Mouse (Mus musculus): ENCODE data around the gene St3gal2. TPM values are rescaled to one million over a fixed set of nuclear protein-coding genes. Genes with fewer than 3 reads are reported as not detected.
"Not testable (repeated sequence)": the region's sequence is repeated elsewhere in the genome, so short reads cannot be mapped to it uniquely, and the experiment has no call there.

The St3gal2 gene
- polyA plus RNA-seq, 1 experiment from 2014 or later, result 10.4 TPM

DNA sequence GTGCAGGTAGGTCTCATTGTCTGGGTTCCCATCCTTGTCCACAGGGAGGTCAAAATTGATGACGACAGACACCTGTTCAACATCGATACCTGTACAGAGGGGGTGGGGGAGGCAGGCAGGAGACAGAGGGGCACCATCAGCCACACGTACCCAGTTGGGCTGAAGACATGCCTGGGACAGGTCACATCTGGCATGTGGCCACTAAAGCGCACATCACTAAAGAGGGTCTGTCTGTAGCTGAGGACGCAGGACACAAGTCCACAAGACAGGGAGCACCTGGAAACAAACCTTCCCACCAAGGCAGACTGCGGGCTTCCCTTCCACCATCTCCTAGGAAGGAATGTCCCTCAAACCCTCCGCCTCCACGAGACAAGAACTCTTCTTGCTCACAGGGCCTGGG, 56.8 kb downstream of the St3gal2 start:
- ATAC-seq (ENCODE audit: insufficient number of reproducible peaks, insufficient read depth, low FRiP score, low read depth); H3K4me2 ChIP-seq (ENCODE audit: low read length); H3K9me3 ChIP-seq (ENCODE audit: control insufficient read depth, low read length); H3K27me3 ChIP-seq (ENCODE audit: control insufficient read depth, insufficient read depth, low read length); H3K4me1 ChIP-seq (ENCODE audit: control insufficient read depth in 2 of 2, insufficient read depth in 2 of 2, low read length in 2 of 2); H3K9ac ChIP-seq (ENCODE audit: low read length); H3K4me3 ChIP-seq (ENCODE audit: control insufficient read depth in 1 of 2, insufficient read depth in 1 of 2, low read depth in 1 of 2, low read length in 2 of 2); H3K27ac ChIP-seq (replicated peaks in 1 of 2; ENCODE audit: control insufficient read depth in 1 of 2, insufficient read depth in 1 of 2, low read depth in 2 of 2, low read length in 2 of 2): not testable (repeated sequence)
- H3K36me3 ChIP-seq (ENCODE audit: control insufficient read depth, insufficient read depth, low read length), result peaks cover 71% of the 10 kb centered on the region
- 94% methylated on average over 8 of the region's 8 CpGs for WGBS

DNA sequence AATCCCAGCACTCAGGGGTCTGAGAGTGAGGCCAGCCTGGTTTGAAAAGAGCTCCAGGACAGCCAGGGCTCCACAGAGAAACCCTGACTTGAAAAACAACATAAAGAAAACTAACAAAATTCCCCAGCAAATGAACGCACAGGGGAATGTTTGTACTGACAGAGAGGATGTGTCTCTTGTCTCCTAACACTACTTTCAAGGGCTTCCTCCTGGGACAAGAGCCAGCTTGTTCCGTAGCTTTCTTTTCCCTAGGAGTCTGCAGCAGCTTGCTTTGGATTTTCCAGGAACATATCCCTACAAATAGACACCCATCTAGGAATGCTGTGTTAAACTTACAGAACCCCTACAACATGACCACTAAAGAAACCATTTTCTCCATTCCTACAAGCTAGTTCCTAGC, 58.3 kb downstream of the St3gal2 start:
- peaks cover 76% of the 10 kb centered on the region for H3K36me3 ChIP-seq (ENCODE audit: control insufficient read depth, insufficient read depth, low read length)
- WGBS, result 58% methylated on average over 2 of the region's 2 CpGs
- not testable (repeated sequence) for ATAC-seq (ENCODE audit: insufficient number of reproducible peaks, insufficient read depth, low FRiP score, low read depth); H3K27me3 ChIP-seq (ENCODE audit: control insufficient read depth, insufficient read depth, low read length); H3K9ac ChIP-seq (ENCODE audit: low read length); H3K4me2 ChIP-seq (ENCODE audit: low read length); H3K27ac ChIP-seq (replicated peaks in 1 of 2; ENCODE audit: control insufficient read depth in 1 of 2, insufficient read depth in 1 of 2, low read depth in 2 of 2, low read length in 2 of 2); H3K4me1 ChIP-seq (ENCODE audit: control insufficient read depth in 2 of 2, insufficient read depth in 2 of 2, low read length in 2 of 2); H3K4me3 ChIP-seq (ENCODE audit: control insufficient read depth in 1 of 2, insufficient read depth in 1 of 2, low read depth in 1 of 2, low read length in 2 of 2); H3K9me3 ChIP-seq (ENCODE audit: control insufficient read depth, low read length)

DNA sequence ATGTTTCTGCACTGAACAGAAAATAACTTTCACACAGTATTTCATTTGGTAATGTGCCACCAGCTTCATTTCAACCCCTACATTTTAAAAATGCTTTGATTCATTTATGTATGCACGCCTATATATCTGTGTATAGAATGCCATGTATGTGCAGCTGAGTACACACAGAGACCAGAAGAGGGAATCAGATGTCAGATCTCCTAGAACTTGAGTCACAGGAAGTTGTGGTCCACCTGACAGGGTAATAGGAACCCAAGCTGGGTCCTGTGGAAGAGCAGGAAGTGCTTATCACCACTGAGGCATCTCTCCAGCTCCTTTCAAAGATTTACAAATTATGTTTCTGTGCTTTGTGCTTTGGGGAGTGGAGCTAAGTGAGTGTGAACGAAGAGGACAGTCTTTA, 61.6 kb downstream of the St3gal2 start:
- peaks cover 78% of the 10 kb centered on the region for H3K36me3 ChIP-seq (ENCODE audit: control insufficient read depth, insufficient read depth, low read length)
- no peaks in the 10 kb centered on the region for H3K9me3 ChIP-seq (ENCODE audit: control insufficient read depth, low read length)
- no peak overlapping the region for H3K4me2 ChIP-seq (ENCODE audit: low read length)
- ATAC-seq (ENCODE audit: insufficient number of reproducible peaks, insufficient read depth, low FRiP score, low read depth), result no peak
- H3K9ac ChIP-seq (ENCODE audit: low read length), result no peak overlapping the region
- WGBS, result 86% methylated on average over 2 of the region's 2 CpGs
- no peak overlapping the region for H3K4me3 ChIP-seq (ENCODE audit: control insufficient read depth in 1 of 2, insufficient read depth in 1 of 2, low read depth in 1 of 2, low read length in 2 of 2)
- no peaks in the 10 kb centered on the region for H3K27me3 ChIP-seq (ENCODE audit: control insufficient read depth, insufficient read depth, low read length)
- no peak overlapping the region for H3K27ac ChIP-seq (replicated peaks in 1 of 2; ENCODE audit: control insufficient read depth in 1 of 2, insufficient read depth in 1 of 2, low read depth in 2 of 2, low read length in 2 of 2)
- no peaks in the 10 kb centered on the region for H3K4me1 ChIP-seq (ENCODE audit: control insufficient read depth in 2 of 2, insufficient read depth in 2 of 2, low read length in 2 of 2)

DNA sequence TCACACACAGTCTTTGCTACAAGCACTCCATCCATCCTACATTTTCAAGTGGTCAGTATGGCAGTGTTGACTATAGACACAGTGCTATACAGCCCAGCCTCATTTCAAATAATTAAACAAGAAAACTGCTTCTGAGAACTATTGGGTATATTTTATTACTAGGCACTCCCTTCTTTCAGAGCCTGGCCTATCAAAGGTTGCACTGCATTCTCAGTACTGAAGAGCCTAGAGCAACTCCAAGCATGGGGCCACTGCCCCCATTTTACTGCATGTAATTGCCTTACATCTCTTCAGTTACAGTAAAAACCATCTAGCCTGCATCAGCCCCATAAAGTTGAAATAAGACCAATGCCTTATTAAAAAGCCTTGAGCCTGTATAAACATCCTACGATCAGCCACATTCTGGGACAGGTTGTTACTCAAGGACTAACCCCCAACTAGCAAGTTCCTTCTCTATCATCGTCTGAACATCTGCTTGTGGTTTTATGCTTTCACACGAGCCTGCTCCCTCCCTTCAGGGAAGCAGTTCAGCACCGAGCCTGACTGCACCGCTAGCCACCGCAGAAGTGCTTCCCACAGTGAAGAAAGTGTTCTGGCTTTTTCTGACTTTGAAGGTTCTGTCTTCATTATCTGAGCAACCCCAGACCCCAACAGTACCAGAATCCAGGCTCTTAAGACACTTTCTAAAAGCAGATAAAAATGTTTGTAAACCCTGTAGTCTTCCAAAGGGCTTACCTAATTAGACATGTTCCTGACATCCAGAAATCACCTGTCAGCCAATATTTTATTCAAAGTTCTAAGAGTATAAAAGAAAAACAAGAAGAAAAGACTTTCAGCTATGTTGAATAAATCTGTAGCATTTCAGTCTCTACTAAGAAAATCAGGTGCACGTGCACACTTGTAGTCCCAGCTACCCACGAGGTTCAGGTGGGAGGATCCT, 68.4 kb downstream of the St3gal2 start:
- WGBS, result 79% methylated on average over 8 of the region's 8 CpGs
- Histone ChIP-seq H3K4me3 (ENCODE audit: control insufficient read depth in 1 of 2, insufficient read depth in 1 of 2, low read depth in 1 of 2, low read length in 2 of 2) (no peak overlapping the region), H3K9ac (ENCODE audit: low read length) (no peak overlapping the region), H3K36me3 (ENCODE audit: control insufficient read depth, insufficient read depth, low read length) (peaks cover 95% of the 10 kb centered on the region), H3K27me3 (ENCODE audit: control insufficient read depth, insufficient read depth, low read length) (no peaks in the 10 kb centered on the region), H3K4me1 (ENCODE audit: control insufficient read depth in 2 of 2, insufficient read depth in 2 of 2, low read length in 2 of 2) (no peaks in the 10 kb centered on the region), H3K27ac (replicated peaks in 1 of 2; ENCODE audit: control insufficient read depth in 1 of 2, insufficient read depth in 1 of 2, low read depth in 2 of 2, low read length in 2 of 2) (no peak overlapping the region), H3K9me3 (ENCODE audit: control insufficient read depth, low read length) (no peaks in the 10 kb centered on the region), H3K4me2 (ENCODE audit: low read length) (no peak overlapping the region)
- no peak for ATAC-seq (ENCODE audit: insufficient number of reproducible peaks, insufficient read depth, low FRiP score, low read depth)

DNA sequence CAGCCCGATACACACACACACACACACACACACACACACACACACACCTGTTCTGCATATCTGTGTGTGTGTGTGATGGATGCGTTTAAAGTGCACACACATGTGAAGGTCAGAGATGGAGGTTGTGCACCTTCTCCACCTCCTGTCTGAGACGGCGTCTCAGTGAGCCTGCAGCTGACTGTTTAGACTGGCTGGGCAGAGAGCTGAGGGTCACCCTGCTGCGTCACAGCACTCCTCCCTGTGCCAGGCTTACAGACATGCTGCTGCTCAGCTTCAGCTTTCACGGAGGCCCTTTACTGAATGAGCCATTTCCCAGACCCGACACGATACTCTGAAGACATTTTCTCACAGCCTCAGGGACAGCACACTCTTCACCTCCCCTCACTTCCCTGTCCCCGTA, 70.3 kb downstream of the St3gal2 start:
- 80% methylated on average over 9 of the region's 9 CpGs for WGBS
- H3K36me3 ChIP-seq (ENCODE audit: control insufficient read depth, insufficient read depth, low read length), result peaks cover 87% of the 10 kb centered on the region
- no peak for ATAC-seq (ENCODE audit: insufficient number of reproducible peaks, insufficient read depth, low FRiP score, low read depth)
- H3K4me2 ChIP-seq (ENCODE audit: low read length), result no peak overlapping the region
- H3K9ac ChIP-seq (ENCODE audit: low read length), result no peak overlapping the region
- no peaks in the 10 kb centered on the region for H3K9me3 ChIP-seq (ENCODE audit: control insufficient read depth, low read length)
- no peak overlapping the region for H3K4me3 ChIP-seq (ENCODE audit: control insufficient read depth in 1 of 2, insufficient read depth in 1 of 2, low read depth in 1 of 2, low read length in 2 of 2)
- no peak overlapping the region for H3K27ac ChIP-seq (replicated peaks in 1 of 2; ENCODE audit: control insufficient read depth in 1 of 2, insufficient read depth in 1 of 2, low read depth in 2 of 2, low read length in 2 of 2)
- no peaks in the 10 kb centered on the region for H3K27me3 ChIP-seq (ENCODE audit: control insufficient read depth, insufficient read depth, low read length)
- no peaks in the 10 kb centered on the region for H3K4me1 ChIP-seq (ENCODE audit: control insufficient read depth in 2 of 2, insufficient read depth in 2 of 2, low read length in 2 of 2)

DNA sequence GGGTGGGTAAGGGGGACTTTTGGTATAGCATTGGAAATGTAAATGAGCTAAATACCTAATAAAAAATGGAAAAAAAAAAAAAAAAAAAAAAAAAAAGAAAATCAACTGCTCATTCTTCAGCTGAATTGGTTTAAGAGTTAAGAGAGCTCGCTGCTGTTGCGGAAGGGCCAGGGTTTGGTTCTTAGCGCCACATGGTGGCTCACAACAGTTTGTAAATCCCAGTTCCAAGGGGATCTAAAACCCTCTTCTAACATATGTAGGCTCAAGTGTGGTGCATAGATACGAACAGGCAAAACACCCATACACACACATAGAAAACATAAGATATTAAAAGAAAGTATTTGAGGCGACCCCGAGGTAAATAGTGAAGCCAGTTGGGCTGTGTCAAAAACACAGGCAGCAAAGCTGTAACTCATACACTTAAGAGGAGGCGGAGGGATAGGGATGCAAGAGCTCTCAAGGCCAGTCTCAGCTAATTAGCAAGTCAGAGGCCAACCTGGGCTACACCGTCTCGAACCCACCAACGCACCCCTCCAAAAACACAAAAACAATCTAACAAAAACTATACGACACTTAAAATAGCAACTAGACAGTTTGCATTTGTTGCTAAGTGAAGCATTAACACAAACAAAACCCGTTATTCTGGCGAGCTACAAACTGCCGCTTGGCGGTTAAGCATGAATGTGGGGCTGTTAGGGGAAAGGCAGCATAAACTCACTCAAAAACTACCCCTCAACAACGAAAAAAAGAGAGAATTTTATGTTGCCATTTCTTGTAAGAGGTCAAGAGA, 77.1 kb downstream of the St3gal2 start:
- Histone ChIP-seq H3K27me3 (ENCODE audit: control insufficient read depth, insufficient read depth, low read length) (no peaks in the 10 kb centered on the region), H3K9ac (ENCODE audit: low read length) (peak overlapping the region; percentile 88), H3K4me1 (ENCODE audit: control insufficient read depth in 2 of 2, insufficient read depth in 2 of 2, low read length in 2 of 2) (peaks cover 0 to 12% of the 10 kb centered on the region in 2 experiments; a peak in 2 of 4 replicates), H3K27ac (replicated peaks in 1 of 2; ENCODE audit: control insufficient read depth in 1 of 2, insufficient read depth in 1 of 2, low read depth in 2 of 2, low read length in 2 of 2) (peak overlapping the region; percentile 80 to 88; a peak in 3 of 4 replicates), H3K36me3 (ENCODE audit: control insufficient read depth, insufficient read depth, low read length) (peaks cover 25% of the 10 kb centered on the region), H3K9me3 (ENCODE audit: control insufficient read depth, low read length) (no peaks in the 10 kb centered on the region), H3K4me2 (ENCODE audit: low read length) (peak overlapping the region; percentile 78), H3K4me3 (ENCODE audit: control insufficient read depth in 1 of 2, insufficient read depth in 1 of 2, low read depth in 1 of 2, low read length in 2 of 2) (peak overlapping the region; percentile 83 to 87)
- ATAC-seq (ENCODE audit: insufficient number of reproducible peaks, insufficient read depth, low FRiP score, low read depth), result no peak
- WGBS, result 33% methylated on average over 16 of the region's 16 CpGs

DNA sequence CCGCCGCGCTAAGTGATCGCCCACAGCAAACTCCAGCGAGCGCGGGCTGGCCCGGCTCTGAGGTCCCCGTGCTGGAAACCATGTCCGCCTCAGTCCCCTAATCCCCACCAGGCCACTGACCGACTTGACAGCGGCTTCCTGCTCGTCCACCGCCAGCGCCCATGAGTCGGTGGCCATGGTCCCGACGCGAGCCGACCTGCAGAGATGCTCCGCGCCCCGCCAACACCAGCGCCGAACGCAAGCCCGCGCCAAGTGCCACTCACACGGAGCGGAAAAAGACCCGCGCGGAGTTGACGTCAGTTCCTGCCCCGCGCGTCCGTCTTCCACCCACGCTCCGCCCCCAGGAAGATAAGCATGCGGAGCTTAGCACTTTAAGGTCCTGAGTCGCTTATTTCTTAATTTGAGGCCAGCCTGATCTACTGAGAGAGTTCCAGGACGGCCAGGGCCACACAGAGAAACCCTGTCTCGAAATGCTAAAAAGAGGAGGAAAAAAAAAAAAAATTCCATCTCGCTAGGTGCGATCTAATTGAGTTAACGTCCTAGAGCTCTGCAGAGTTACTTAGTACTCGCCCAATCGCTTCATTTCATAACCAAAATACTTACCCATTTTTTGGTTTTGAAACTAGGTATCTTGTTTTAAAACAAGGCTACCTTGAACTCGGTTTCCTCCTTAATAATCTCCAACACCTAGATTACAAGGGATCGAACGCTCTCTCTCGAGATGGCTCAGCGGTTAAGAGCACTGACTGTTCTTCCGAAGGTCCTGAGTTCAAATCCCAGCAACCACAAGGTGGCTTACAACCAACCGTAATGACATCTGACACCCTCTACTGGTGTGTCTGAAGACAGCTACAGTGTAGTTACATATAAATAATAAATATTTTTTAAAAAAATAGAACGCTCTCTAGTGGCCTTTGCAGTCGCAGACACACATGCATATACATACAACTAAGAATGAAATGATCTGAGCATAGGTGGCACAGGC, 78.1 kb downstream of the St3gal2 start, which contains the start of gene Ddx19a:
TSS of gene Ddx19a (minus strand) at position 254 of the 985 bp plus-strand sequence.
- no peaks in the 10 kb centered on the region for H3K9me3 ChIP-seq (ENCODE audit: control insufficient read depth, low read length)
- peak; percentile 82 for ATAC-seq (ENCODE audit: insufficient number of reproducible peaks, insufficient read depth, low FRiP score, low read depth)
- no peaks in the 10 kb centered on the region for H3K27me3 ChIP-seq (ENCODE audit: control insufficient read depth, insufficient read depth, low read length)

More for the DNA sequence above, 78.1 kb downstream of the St3gal2 start, which contains the start of gene Ddx19a:
- Histone ChIP-seq H3K36me3 (ENCODE audit: control insufficient read depth, insufficient read depth, low read length) (peaks cover 15% of the 10 kb centered on the region), H3K4me1 (ENCODE audit: control insufficient read depth in 2 of 2, insufficient read depth in 2 of 2, low read length in 2 of 2) (peaks cover 0 to 12% of the 10 kb centered on the region in 2 experiments; a peak in 2 of 4 replicates), H3K27ac (replicated peaks in 1 of 2; ENCODE audit: control insufficient read depth in 1 of 2, insufficient read depth in 1 of 2, low read depth in 2 of 2, low read length in 2 of 2) (peak within 1 kb of the TSS; percentile 80 to 88), H3K4me2 (ENCODE audit: low read length) (peak within 1 kb of the TSS; percentile 78), H3K4me3 (ENCODE audit: control insufficient read depth in 1 of 2, insufficient read depth in 1 of 2, low read depth in 1 of 2, low read length in 2 of 2) (peak within 1 kb of the TSS; percentile 83 to 87), H3K9ac (ENCODE audit: low read length) (peak within 1 kb of the TSS; percentile 88)
- WGBS, result 4% methylated on average over 58 of the region's 58 CpGs

Data from heart, embryonic 14.5 days (tissue).